Mouse (Mus musculus) spleen, adult 2 months (tissue): ENCODE measurements at regions not wholly inside any gene's neighbourhood (a gene's known extent, or its start where the extent isn't known, plus 50 kb on each side); places are given as distances from the start of the nearest gene placed in this dataset.

ENCODE experiments used
- DNase-seq, 2 experiments: peaks; one replicate each; pipeline versions ENCODE4 v3.0.0 to v3.0.0-alpha.2; 2012 to 2021; ENCODE audit warnings: low spot score in 2 of 2, low read depth in 1 of 2
- H3K27ac ChIP-seq: fragments of 200-500 bp; 2 replicates; pipeline ENCODE4 v1.5.1; 2012; ENCODE audit warnings: low read length, inconsistent platforms; ENCODE audit not compliant: insufficient read depth
- H3K27me3 ChIP-seq: fragments of 200-500 bp; 2 replicates; pipeline ENCODE4 v1.6.1; 2012; ENCODE audit warnings: mild to moderate bottlenecking, moderate library complexity, low read length, inconsistent platforms; ENCODE audit not compliant: control insufficient read depth, insufficient read depth
- H3K36me3 ChIP-seq: fragments of 200-500 bp; 2 replicates; pipeline ENCODE4 v1.6.1; 2012; ENCODE audit warnings: mild to moderate bottlenecking, low read length, inconsistent platforms; ENCODE audit not compliant: control insufficient read depth, insufficient read depth
- H3K4me1 ChIP-seq: fragments of 200-500 bp; 2 replicates; pipeline ENCODE4 v1.6.1; 2011; ENCODE audit warnings: inconsistent platforms; ENCODE audit not compliant: control insufficient read depth, insufficient read depth, insufficient read length
- H3K4me3 ChIP-seq: fragments of 200-500 bp; 2 replicates; pipeline ENCODE4 v1.5.1; 2011; ENCODE audit warnings: mild to moderate bottlenecking, inconsistent platforms; ENCODE audit not compliant: insufficient read depth, insufficient read length; ENCODE audit errors: extremely low read depth
- CTCF ChIP-seq: fragments of 200-500 bp; IDR thresholded peaks from 2 replicates; pipeline ENCODE4 v1.5.1; 2011; ENCODE audit warnings: mild to moderate bottlenecking, inconsistent platforms; ENCODE audit not compliant: insufficient read depth, insufficient read length, insufficient replicate concordance; ENCODE audit errors: extremely low read depth
- POLR2A ChIP-seq: fragments of 200-500 bp; IDR thresholded peaks from 2 replicates; pipeline ENCODE4 v1.6.1; 2011; ENCODE audit warnings: low read depth, low read length, inconsistent platforms
- WGBS: fragments of 180-500 bp; shearing (Covaris S2); methylation state at CpG from one replicate; pipeline ENCODE4 v1.1.7; 2018; 5-methylcytosine and 5-hydroxymethylcytosine counted together

GRCm38 (mm10) chr7:136487556-136487955 is 406.9 kb upstream of the Mgmt start:
- TF ChIP-seq CTCF = no peak
- TF ChIP-seq POLR2A = no peak
- Histone ChIP-seq H3K27me3 (no peaks in the 10 kb centered on the region), H3K4me3 (no peak overlapping the region), H3K36me3 (no peaks in the 10 kb centered on the region), H3K27ac (no peak overlapping the region), H3K4me1 (no peaks in the 10 kb centered on the region)
- WGBS = 74% methylated on average over 5 of the region's 5 CpGs
- DNase-seq = no peak

- TF ChIP-seq POLR2A = no peak
- no peak for TF ChIP-seq CTCF
- Histone ChIP-seq H3K27me3 (no peaks in the 10 kb centered on the region), H3K4me1 (no peaks in the 10 kb centered on the region), H3K36me3 (no peaks in the 10 kb centered on the region), H3K4me3 (no peak overlapping the region), H3K27ac (no peak overlapping the region)
- no peak for DNase-seq
- WGBS = 70% methylated on average over 3 of the region's 3 CpGs
Measured at GRCm38 (mm10) chr7:136494862-136495261, 399.6 kb upstream of the Mgmt start.

GRCm38 (mm10) chr7:136496335-136497242 is 397.8 kb upstream of the Mgmt start:
- Histone ChIP-seq H3K4me1 (no peaks in the 10 kb centered on the region), H3K4me3 (no peak overlapping the region), H3K36me3 (no peaks in the 10 kb centered on the region), H3K27me3 (no peaks in the 10 kb centered on the region), H3K27ac (no peak overlapping the region)
- TF ChIP-seq POLR2A = no peak
- no peak for TF ChIP-seq CTCF
- WGBS = 41% methylated on average over 19 of the region's 19 CpGs
- no peak for DNase-seq

GRCm38 (mm10) chr7:136500059-136500458 is 394.4 kb upstream of the Mgmt start:
- no peak for TF ChIP-seq CTCF
- TF ChIP-seq POLR2A = no peak
- no peak for DNase-seq
- Histone ChIP-seq H3K4me1 (no peaks in the 10 kb centered on the region), H3K4me3 (no peak overlapping the region), H3K27ac (no peak overlapping the region), H3K36me3 (no peaks in the 10 kb centered on the region), H3K27me3 (no peaks in the 10 kb centered on the region)
- 96% methylated on average over 4 of the region's 4 CpGs for WGBS

- no peak overlapping the region for H3K4me3 ChIP-seq
- H3K36me3 ChIP-seq = no peaks in the 10 kb centered on the region
- no peak overlapping the region for H3K27ac ChIP-seq
- TF ChIP-seq POLR2A (no peak), CTCF (no peak)
- no peaks in the 10 kb centered on the region for H3K4me1 ChIP-seq
- WGBS = 87% methylated on average over 7 of the region's 7 CpGs
- no peaks in the 10 kb centered on the region for H3K27me3 ChIP-seq
- no peak for DNase-seq
Measured at GRCm38 (mm10) chr7:136501094-136501493, 393.3 kb upstream of the Mgmt start.

- TF ChIP-seq CTCF (no peak), POLR2A (no peak)
- Histone ChIP-seq H3K36me3 (no peaks in the 10 kb centered on the region), H3K4me1 (no peaks in the 10 kb centered on the region), H3K4me3 (no peak overlapping the region), H3K27me3 (no peaks in the 10 kb centered on the region), H3K27ac (no peak overlapping the region)
- no peak for DNase-seq
- 34% methylated on average over 32 of the region's 32 CpGs for WGBS
Measured at GRCm38 (mm10) chr7:136501855-136502847, 392.3 kb upstream of the Mgmt start.

- DNase-seq = no peak
- Histone ChIP-seq H3K36me3 (no peaks in the 10 kb centered on the region), H3K4me3 (no peak overlapping the region), H3K27me3 (no peaks in the 10 kb centered on the region), H3K4me1 (no peaks in the 10 kb centered on the region), H3K27ac (no peak overlapping the region)
- WGBS = 80% methylated on average over 6 of the region's 6 CpGs
- TF ChIP-seq CTCF (no peak), POLR2A (no peak)
Measured at GRCm38 (mm10) chr7:136511389-136511788, 383.0 kb upstream of the Mgmt start.
